Comparison of ENCODE assay signal across 13 mouse cellular contexts in the genomic region with DNA sequence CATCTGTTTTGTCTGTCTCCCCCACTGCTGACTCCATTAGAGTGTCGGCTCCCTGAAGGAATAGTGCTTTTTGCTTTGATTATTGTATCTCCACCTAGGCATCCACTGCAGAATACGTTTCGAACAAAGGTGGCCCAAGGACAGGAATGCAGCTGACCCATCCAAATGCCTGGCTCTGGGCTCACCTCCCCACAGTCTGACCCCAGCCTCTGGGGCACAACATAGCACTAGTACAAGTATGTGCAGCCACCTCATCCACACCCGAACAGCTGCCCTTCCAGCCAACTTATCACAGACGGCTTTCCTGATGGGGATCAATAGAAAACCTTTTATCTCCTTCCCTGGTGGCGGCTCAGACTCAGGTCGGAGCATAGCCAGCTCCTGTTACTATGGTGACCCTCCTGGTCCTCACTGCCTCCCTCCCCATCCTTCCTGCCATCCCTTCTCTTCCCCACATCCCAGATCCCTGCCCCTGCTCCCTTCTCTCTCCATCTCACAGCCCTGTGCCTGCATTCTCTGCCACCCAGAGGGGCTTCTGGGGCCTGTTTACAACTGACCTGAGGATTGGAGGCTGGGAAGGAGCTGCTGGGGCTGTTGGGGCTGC. TPM values are rescaled to one million over a fixed set of nuclear protein-coding genes. Genes with fewer than 3 reads are reported as not detected.
A peak's percentile ranks its signal among the peaks of the same experiment; 100 is the strongest.
DNase-seq lines count a peak whose midpoint lies in the region; ATAC-seq lines count a peak whose summit lies in the region.
"Had no signal": no experiment of that assay in that cellular context is flagged by ENCODE, and none has a peak within 500 bp of the region (broad histone marks: within the 10 kb centered on the region; RNA-seq: fewer than 3 reads in every experiment).

No protein-coding gene starts in this region.

- no peaks in the 10 kb centered on the region for H3K27me3 ChIP-seq in heart, embryonic 12.5 days (replicated peaks)
- no peaks in the 10 kb centered on the region for H3K27me3 ChIP-seq in forebrain, embryonic 11.5 days (ENCODE audit: control insufficient read depth, insufficient read depth, low read length)
- no peaks in the 10 kb centered on the region for H3K27me3 ChIP-seq in hindbrain, embryonic 15.5 days
- no peaks in the 10 kb centered on the region for H3K27me3 ChIP-seq in neural tube, embryonic 13.5 days

- no peak for DNase-seq in heart, postnatal 36 days
- DNase-seq in forebrain, embryonic 11.5 days (ENCODE audit: low spot score): no peak
- DNase-seq in adrenal gland, adult 18-20 months (ENCODE audit: low spot score in 2 of 2): no peak
- DNase-seq in layer of hippocampus, postnatal 10 days (ENCODE audit: low spot score in 2 of 2): no peak
- DNase-seq in c-Kit-positive CD71-positive TER-119-positive erythroid progenitor cells, embryonic 14.5 days (ENCODE audit: low spot score): no peak
- DNase-seq: cerebellum, postnatal 36 days; kidney, adult 8-10 months; layer of hippocampus, adult 9-11 months; lung, adult 18-20 months; thymus, adult 18-20 months had no signal

- intact Hi-C loops in heart, postnatal 36 days (cut with DNase I): no loop called here

- no peaks in the 10 kb centered on the region for H3K36me3 ChIP-seq in heart, embryonic 12.5 days
- H3K36me3 ChIP-seq in forebrain, embryonic 11.5 days (ENCODE audit: control insufficient read depth, insufficient read depth, low read length): no peaks in the 10 kb centered on the region
- no peaks in the 10 kb centered on the region for H3K36me3 ChIP-seq in hindbrain, embryonic 15.5 days
- H3K36me3 ChIP-seq in neural tube, embryonic 13.5 days: no peaks in the 10 kb centered on the region

- no peak for ATAC-seq in heart, embryonic 12.5 days (ENCODE audit: insufficient number of reproducible peaks, low FRiP score)
- ATAC-seq in forebrain, embryonic 11.5 days (replicated peaks; ENCODE audit: low FRiP score): no peak
- ATAC-seq in hindbrain, embryonic 15.5 days (ENCODE audit: low FRiP score, low read depth): peak; percentile 69; the same call in 1 of the 2 replicates
- peak; percentile 74 for ATAC-seq in neural tube, embryonic 13.5 days (ENCODE audit: low read depth)

- H3K4me3 ChIP-seq in heart, embryonic 12.5 days: no peak overlapping the region
- no peak overlapping the region for H3K4me3 ChIP-seq in forebrain, embryonic 11.5 days (ENCODE audit: low read depth, low read length)
- H3K4me3 ChIP-seq in hindbrain, embryonic 15.5 days: no peak overlapping the region
- H3K4me3 ChIP-seq in neural tube, embryonic 13.5 days: no peak overlapping the region

- peaks cover 58% of the 10 kb centered on the region for H3K4me1 ChIP-seq in heart, embryonic 12.5 days (replicated peaks)
- peaks cover 3% of the 10 kb centered on the region; the same call in 1 of the 2 replicates for H3K4me1 ChIP-seq in forebrain, embryonic 11.5 days (replicated peaks; ENCODE audit: control insufficient read depth, insufficient read depth, low read length)
- H3K4me1 ChIP-seq in hindbrain, embryonic 15.5 days (replicated peaks): peaks cover 35% of the 10 kb centered on the region
- H3K4me1 ChIP-seq in neural tube, embryonic 13.5 days (replicated peaks): peaks cover 45% of the 10 kb centered on the region

- WGBS in heart, embryonic 12.5 days: 37% methylated on average over 7 of the region's 7 CpGs
- 32% methylated on average over 7 of the region's 7 CpGs for WGBS in forebrain, embryonic 11.5 days
- WGBS in hindbrain, embryonic 15.5 days: 27% methylated on average over 7 of the region's 7 CpGs
- 36% methylated on average over 7 of the region's 7 CpGs for WGBS in neural tube, embryonic 13.5 days

- no peak overlapping the region for H3K27ac ChIP-seq in heart, embryonic 12.5 days (ENCODE audit: poor library complexity, severe bottlenecking)
- H3K27ac ChIP-seq in forebrain, embryonic 11.5 days (ENCODE audit: low read depth, low read length): no peak overlapping the region
- peak overlapping the region; percentile 75 for H3K27ac ChIP-seq in hindbrain, embryonic 15.5 days (replicated peaks)
- peak overlapping the region; percentile 82 for H3K27ac ChIP-seq in neural tube, embryonic 13.5 days (replicated peaks)

- H3K9ac ChIP-seq in heart, embryonic 12.5 days: 0 out of 2 replicates have a peak overlapping the region, but pooled peaks have one; percentile 13
- 0 out of 2 replicates have a peak overlapping the region, but pooled peaks have one; percentile 27 for H3K9ac ChIP-seq in forebrain, embryonic 11.5 days (ENCODE audit: low read length)
- peak overlapping the region; percentile 11; the same call in 1 of the 2 replicates for H3K9ac ChIP-seq in hindbrain, embryonic 15.5 days
- H3K9ac ChIP-seq in neural tube, embryonic 13.5 days: peak overlapping the region; percentile 51

- no peaks in the 10 kb centered on the region for H3K9me3 ChIP-seq in heart, embryonic 12.5 days (replicated peaks)
- H3K9me3 ChIP-seq in forebrain, embryonic 11.5 days (ENCODE audit: control insufficient read depth, low read length): no peaks in the 10 kb centered on the region
- no peaks in the 10 kb centered on the region for H3K9me3 ChIP-seq in hindbrain, embryonic 15.5 days
- no peaks in the 10 kb centered on the region for H3K9me3 ChIP-seq in neural tube, embryonic 13.5 days

- no peak overlapping the region for H3K4me2 ChIP-seq in heart, embryonic 12.5 days
- H3K4me2 ChIP-seq in forebrain, embryonic 11.5 days (ENCODE audit: low read depth, low read length, severe bottlenecking): no peak overlapping the region
- no peak overlapping the region for H3K4me2 ChIP-seq in hindbrain, embryonic 15.5 days
- no peak overlapping the region for H3K4me2 ChIP-seq in neural tube, embryonic 13.5 days

RNA-seq across cellular contexts. Expression of a gene that starts 10.7 kb away (rescaled TPM):
- 22.2 and 29.9 TPM in 2 replicates for polyA plus RNA-seq in heart, embryonic 12.5 days (2016; fragmentation: Nextera tagmentation; extraction: Ambion mirVana)
- total RNA-seq in heart, postnatal 36 days (2021): 10 to 100 TPM; 24.2 to 24.5 TPM
- 28.5 and 36.4 TPM in 2 replicates for polyA plus RNA-seq in forebrain, embryonic 11.5 days (2014; fragmentation: Nextera tagmentation; extraction: Ambion mirVana)
- polyA plus RNA-seq in hindbrain, embryonic 15.5 days (2015; fragmentation: Nextera tagmentation; extraction: Ambion mirVana): 32.5 and 33.2 TPM in 2 replicates
- 29.9 and 30.0 TPM in 2 replicates for polyA plus RNA-seq in neural tube, embryonic 13.5 days (2015; fragmentation: Nextera tagmentation; extraction: Ambion mirVana)
- total RNA-seq in adrenal gland, adult 18-20 months (2021): 10 to 100 TPM; 35.2 to 42.3 TPM
- 10 to 100 TPM; 70.7 to 83.2 TPM for total RNA-seq in layer of hippocampus, postnatal 10 days (2021)

RNA-seq across cellular contexts. Expression of a gene that starts 47.8 kb away (rescaled TPM):
- 11.7 and 12.6 TPM in 2 replicates for polyA plus RNA-seq in heart, embryonic 12.5 days (2016; fragmentation: Nextera tagmentation; extraction: Ambion mirVana)
- total RNA-seq in heart, postnatal 36 days (2021): 1 to 10 TPM; 2.5 to 4.0 TPM
- 6.2 and 7.7 TPM in 2 replicates for polyA plus RNA-seq in forebrain, embryonic 11.5 days (2014; fragmentation: Nextera tagmentation; extraction: Ambion mirVana)
- 8.9 and 9.7 TPM in 2 replicates for polyA plus RNA-seq in hindbrain, embryonic 15.5 days (2015; fragmentation: Nextera tagmentation; extraction: Ambion mirVana)
- 7.1 and 8.5 TPM in 2 replicates for polyA plus RNA-seq in neural tube, embryonic 13.5 days (2015; fragmentation: Nextera tagmentation; extraction: Ambion mirVana)
- 10 to 100 TPM in 1 of 2 experiments, 1 to 10 TPM in 1; 5.5 to 11.1 TPM for total RNA-seq in adrenal gland, adult 18-20 months (2021)
- total RNA-seq in layer of hippocampus, postnatal 10 days (2021): 1 to 10 TPM; 6.5 to 7.1 TPM

Comparison
In these comparisons a context has a peak if more than half of its experiments do, and no peak if none do; other contexts are left out.
1. ATAC-seq: peak in hindbrain, embryonic 15.5 days (single experiment) and neural tube, embryonic 13.5 days (single experiment); none in heart, embryonic 12.5 days (single experiment) and forebrain, embryonic 11.5 days (single experiment).
2. H3K27ac ChIP-seq: peak in hindbrain, embryonic 15.5 days (single experiment) and neural tube, embryonic 13.5 days (single experiment); none in heart, embryonic 12.5 days (single experiment) and forebrain, embryonic 11.5 days (single experiment).
3. Peak in every context shown above with its lines, with median percentiles within 50 percentile points of each other: H3K9ac ChIP-seq.